Mouse (Mus musculus): ENCODE data around the gene Fam53b. TPM values are rescaled to one million over a fixed set of nuclear protein-coding genes. Genes with fewer than 3 reads are reported as not detected.

Fam53b gene
- polyA plus RNA-seq, 1 experiment = 21.9 TPM

- H3K27ac ChIP-seq (ENCODE audit: insufficient read depth, low read length) = peak overlapping the region; percentile 83
- no peak overlapping the region for H3K4me3 ChIP-seq (ENCODE audit: insufficient read depth, low read length)
- no peak for TF ChIP-seq CTCF (IDR thresholded peaks at IDR 0.05; ENCODE audit: extremely low read depth, insufficient read depth, low read length)
- 0 out of 2 replicates have a peak, but pooled peaks have one; percentile 33 for TF ChIP-seq POLR2A (IDR thresholded peaks at IDR 0.05; ENCODE audit: extremely low read depth, insufficient read depth, low read length)
- peaks cover 28% of the 10 kb centered on the region for H3K4me1 ChIP-seq (ENCODE audit: control insufficient read depth, insufficient read depth, low read length)
These were observed 6.5 kb downstream of the Fam53b start for GRCm38 (mm10) chr7:132806926-132807857.

- no peak for TF ChIP-seq CTCF (IDR thresholded peaks at IDR 0.05; ENCODE audit: extremely low read depth, insufficient read depth, low read length)
- no peak for TF ChIP-seq POLR2A (IDR thresholded peaks at IDR 0.05; ENCODE audit: extremely low read depth, insufficient read depth, low read length)
- peaks cover 28% of the 10 kb centered on the region for H3K4me1 ChIP-seq (ENCODE audit: control insufficient read depth, insufficient read depth, low read length)
- H3K4me3 ChIP-seq (ENCODE audit: insufficient read depth, low read length) = no peak overlapping the region
- peak overlapping the region; percentile 83 for H3K27ac ChIP-seq (ENCODE audit: insufficient read depth, low read length)
These were observed 7.4 kb downstream of the Fam53b start for GRCm38 (mm10) chr7:132806286-132806685.

- Histone ChIP-seq H3K4me1 (ENCODE audit: control insufficient read depth, insufficient read depth, low read length) (peaks cover 26% of the 10 kb centered on the region), H3K27ac (ENCODE audit: insufficient read depth, low read length) (no peak overlapping the region)
These were observed 8.7 kb downstream of the Fam53b start for GRCm38 (mm10) chr7:132804951-132805350.

GRCm38 (mm10) chr7:132804461-132804860 is 9.2 kb downstream of the Fam53b start:
- no peak overlapping the region for H3K4me3 ChIP-seq (ENCODE audit: insufficient read depth, low read length)

More at GRCm38 (mm10) chr7:132804951-132805350, 8.7 kb downstream of the Fam53b start:
- no peak for TF ChIP-seq CTCF (IDR thresholded peaks at IDR 0.05; ENCODE audit: extremely low read depth, insufficient read depth, low read length)
- TF ChIP-seq POLR2A (IDR thresholded peaks at IDR 0.05; ENCODE audit: extremely low read depth, insufficient read depth, low read length) = no peak
- no peak overlapping the region for H3K4me3 ChIP-seq (ENCODE audit: insufficient read depth, low read length)

GRCm38 (mm10) chr7:132803962-132804361 is 9.7 kb downstream of the Fam53b start:
- no peak overlapping the region for H3K27ac ChIP-seq (ENCODE audit: insufficient read depth, low read length)
- TF ChIP-seq POLR2A (IDR thresholded peaks at IDR 0.05; ENCODE audit: extremely low read depth, insufficient read depth, low read length) (no peak), CTCF (IDR thresholded peaks at IDR 0.05; ENCODE audit: extremely low read depth, insufficient read depth, low read length) (no peak)
- H3K4me1 ChIP-seq (ENCODE audit: control insufficient read depth, insufficient read depth, low read length) = peaks cover 29% of the 10 kb centered on the region
- no peak overlapping the region for H3K4me3 ChIP-seq (ENCODE audit: insufficient read depth, low read length)

More at GRCm38 (mm10) chr7:132804461-132804860, 9.2 kb downstream of the Fam53b start:
- peaks cover 26% of the 10 kb centered on the region for H3K4me1 ChIP-seq (ENCODE audit: control insufficient read depth, insufficient read depth, low read length)
- H3K27ac ChIP-seq (ENCODE audit: insufficient read depth, low read length) = no peak overlapping the region
- TF ChIP-seq POLR2A (IDR thresholded peaks at IDR 0.05; ENCODE audit: extremely low read depth, insufficient read depth, low read length) (no peak), CTCF (IDR thresholded peaks at IDR 0.05; ENCODE audit: extremely low read depth, insufficient read depth, low read length) (no peak)

- no peak for TF ChIP-seq POLR2A (IDR thresholded peaks at IDR 0.05; ENCODE audit: extremely low read depth, insufficient read depth, low read length)
- TF ChIP-seq CTCF (IDR thresholded peaks at IDR 0.05; ENCODE audit: extremely low read depth, insufficient read depth, low read length) = no peak
- Histone ChIP-seq H3K4me1 (ENCODE audit: control insufficient read depth, insufficient read depth, low read length) (peaks cover 30% of the 10 kb centered on the region), H3K4me3 (ENCODE audit: insufficient read depth, low read length) (no peak overlapping the region), H3K27ac (ENCODE audit: insufficient read depth, low read length) (peak overlapping the region; percentile 43; the same call in 1 of the 2 replicates)
These were observed 10.3 kb downstream of the Fam53b start for GRCm38 (mm10) chr7:132803336-132803735.

- Histone ChIP-seq H3K27ac (ENCODE audit: insufficient read depth, low read length) (peak overlapping the region; percentile 43; the same call in 1 of the 2 replicates), H3K4me3 (ENCODE audit: insufficient read depth, low read length) (no peak overlapping the region), H3K4me1 (ENCODE audit: control insufficient read depth, insufficient read depth, low read length) (peaks cover 27% of the 10 kb centered on the region)
- no peak for TF ChIP-seq CTCF (IDR thresholded peaks at IDR 0.05; ENCODE audit: extremely low read depth, insufficient read depth, low read length)
- TF ChIP-seq POLR2A (IDR thresholded peaks at IDR 0.05; ENCODE audit: extremely low read depth, insufficient read depth, low read length) = no peak
These were observed 11.0 kb downstream of the Fam53b start for GRCm38 (mm10) chr7:132802691-132803090.

GRCm38 (mm10) chr7:132802066-132802465 is 11.6 kb downstream of the Fam53b start:
- Histone ChIP-seq H3K27ac (ENCODE audit: insufficient read depth, low read length) (peak overlapping the region; percentile 43; the same call in 1 of the 2 replicates), H3K4me3 (ENCODE audit: insufficient read depth, low read length) (no peak overlapping the region), H3K4me1 (ENCODE audit: control insufficient read depth, insufficient read depth, low read length) (peaks cover 23% of the 10 kb centered on the region)
- no peak for TF ChIP-seq CTCF (IDR thresholded peaks at IDR 0.05; ENCODE audit: extremely low read depth, insufficient read depth, low read length)
- no peak for TF ChIP-seq POLR2A (IDR thresholded peaks at IDR 0.05; ENCODE audit: extremely low read depth, insufficient read depth, low read length)

GRCm38 (mm10) chr7:132801509-132801908 is 12.2 kb downstream of the Fam53b start:
- H3K4me1 ChIP-seq (ENCODE audit: control insufficient read depth, insufficient read depth, low read length) = peaks cover 19% of the 10 kb centered on the region
- no peak overlapping the region for H3K4me3 ChIP-seq (ENCODE audit: insufficient read depth, low read length)
- H3K27ac ChIP-seq (ENCODE audit: insufficient read depth, low read length) = no peak overlapping the region
- TF ChIP-seq CTCF (IDR thresholded peaks at IDR 0.05; ENCODE audit: extremely low read depth, insufficient read depth, low read length) = no peak
- no peak for TF ChIP-seq POLR2A (IDR thresholded peaks at IDR 0.05; ENCODE audit: extremely low read depth, insufficient read depth, low read length)
